In genomic region chr2:70399441-70400115, GRCm38 (mm10) we compare ENCODE assay signal across 19 mouse cellular contexts.
DNase-seq lines count a peak whose midpoint lies in the region; ATAC-seq lines count a peak whose summit lies in the region.
"Had no signal": no experiment of that assay in that cellular context is flagged by ENCODE, and none has a peak within 500 bp of the region (broad histone marks: within the 10 kb centered on the region; RNA-seq: fewer than 3 reads in every experiment).

No protein-coding gene starts in this region.

- WGBS in kidney, embryonic 15.5 days: 72% methylated on average over 15 of the region's 15 CpGs
- 46% methylated on average over 15 of the region's 15 CpGs for WGBS in embryonic facial prominence, embryonic 15.5 days
- 76% methylated on average over 15 of the region's 15 CpGs for WGBS in hindbrain, embryonic 12.5 days

- H3K4me2 ChIP-seq in kidney, embryonic 15.5 days: no peak overlapping the region
- H3K4me2 ChIP-seq in embryonic facial prominence, embryonic 15.5 days (replicated peaks): no peak overlapping the region
- H3K4me2 ChIP-seq in hindbrain, embryonic 12.5 days (replicated peaks): no peak overlapping the region
- H3K4me2 ChIP-seq: hindbrain, embryonic 15.5 days; neural tube, embryonic 12.5 days had no signal

- no peaks in the 10 kb centered on the region for H3K9me3 ChIP-seq in kidney, embryonic 15.5 days (replicated peaks)
- no peaks in the 10 kb centered on the region for H3K9me3 ChIP-seq in embryonic facial prominence, embryonic 15.5 days (replicated peaks)
- H3K9me3 ChIP-seq in hindbrain, embryonic 12.5 days (replicated peaks): no peaks in the 10 kb centered on the region
- H3K9me3 ChIP-seq: hindbrain, embryonic 15.5 days; neural tube, embryonic 12.5 days had no signal

- no peak overlapping the region for H3K4me3 ChIP-seq in kidney, embryonic 15.5 days (replicated peaks)
- no peak overlapping the region for H3K4me3 ChIP-seq in embryonic facial prominence, embryonic 15.5 days (replicated peaks)
- no peak overlapping the region for H3K4me3 ChIP-seq in hindbrain, embryonic 12.5 days
- H3K4me3 ChIP-seq: hindbrain, embryonic 15.5 days; neural tube, embryonic 12.5 days had no signal

- H3K9ac ChIP-seq in kidney, embryonic 15.5 days: no peak overlapping the region
- H3K9ac ChIP-seq in embryonic facial prominence, embryonic 15.5 days: no peak overlapping the region
- no peak overlapping the region for H3K9ac ChIP-seq in hindbrain, embryonic 12.5 days
- H3K9ac ChIP-seq: hindbrain, embryonic 15.5 days; neural tube, embryonic 12.5 days had no signal

- no peaks in the 10 kb centered on the region for H3K27me3 ChIP-seq in kidney, embryonic 15.5 days
- H3K27me3 ChIP-seq in embryonic facial prominence, embryonic 15.5 days: no peaks in the 10 kb centered on the region
- no peaks in the 10 kb centered on the region for H3K27me3 ChIP-seq in hindbrain, embryonic 12.5 days
- H3K27me3 ChIP-seq: CH12.LX; hindbrain, embryonic 15.5 days; neural tube, embryonic 12.5 days had no signal

- no peak for ATAC-seq in kidney, embryonic 15.5 days (replicated peaks; ENCODE audit: low FRiP score)
- ATAC-seq in embryonic facial prominence, embryonic 15.5 days (ENCODE audit: insufficient number of reproducible peaks, low FRiP score, low TSS enrichment, low read depth): peak; percentile 76
- no peak for ATAC-seq in hindbrain, embryonic 12.5 days (ENCODE audit: low FRiP score)
- ATAC-seq: intestine, embryonic 16.5 days had no signal

- DNase-seq in embryo, embryonic 10.5 days (ENCODE audit: low spot score): peak; percentile 29
- DNase-seq in embryo, embryonic 9.5 days (ENCODE audit: extremely low spot score): no peak
- DNase-seq in kidney, adult 11 months: peak; percentile 12
- DNase-seq in kidney, postnatal 14 days: peak; percentile 36
- DNase-seq in ovary, postnatal 10 days (ENCODE audit: low spot score): no peak
- DNase-seq: adrenal gland, postnatal 10 days; cerebellum, adult 11-12 months; cerebellum, postnatal 36 days; gastrocnemius, postnatal 10 days; lung, postnatal 10 days; right cerebral cortex, postnatal 25 days; thymus, postnatal 25 days had no signal

- peaks cover 17% of the 10 kb centered on the region for H3K4me1 ChIP-seq in kidney, embryonic 15.5 days
- H3K4me1 ChIP-seq in embryonic facial prominence, embryonic 15.5 days: peaks cover 10% of the 10 kb centered on the region
- no peaks in the 10 kb centered on the region for H3K4me1 ChIP-seq in hindbrain, embryonic 12.5 days
- H3K4me1 ChIP-seq: neural tube, embryonic 12.5 days had no signal

- H3K27ac ChIP-seq in kidney, embryonic 15.5 days: no peak overlapping the region
- peak overlapping the region; percentile 72; the same call in 1 of the 2 replicates for H3K27ac ChIP-seq in embryonic facial prominence, embryonic 15.5 days (replicated peaks)
- no peak overlapping the region for H3K27ac ChIP-seq in hindbrain, embryonic 12.5 days
- H3K27ac ChIP-seq: hindbrain, embryonic 15.5 days; neural tube, embryonic 12.5 days had no signal

- no peaks in the 10 kb centered on the region for H3K36me3 ChIP-seq in kidney, embryonic 15.5 days
- no peaks in the 10 kb centered on the region for H3K36me3 ChIP-seq in embryonic facial prominence, embryonic 15.5 days
- H3K36me3 ChIP-seq in hindbrain, embryonic 12.5 days: no peaks in the 10 kb centered on the region
- H3K36me3 ChIP-seq: hindbrain, embryonic 15.5 days; neural tube, embryonic 12.5 days had no signal

Comparison
In these comparisons a context has a peak if more than half of its experiments do, and no peak if none do; other contexts are left out.
1. DNase-seq: peak in embryo, embryonic 10.5 days (single experiment), kidney, adult 11 months (single experiment) and kidney, postnatal 14 days (single experiment); none in embryo, embryonic 9.5 days (single experiment) and ovary, postnatal 10 days (single experiment).